Mouse (Mus musculus) spleen, adult 2 months (tissue): ENCODE measurements around the gene Erv3.

Experiments
- CTCF ChIP-seq: fragments of 200-500 bp; IDR thresholded peaks from 2 replicates; pipeline ENCODE4 v1.5.1; 2011; ENCODE audit warnings: mild to moderate bottlenecking, inconsistent platforms; ENCODE audit not compliant: insufficient read depth, insufficient read length, insufficient replicate concordance; ENCODE audit errors: extremely low read depth
- POLR2A ChIP-seq: fragments of 200-500 bp; IDR thresholded peaks from 2 replicates; pipeline ENCODE4 v1.6.1; 2011; ENCODE audit warnings: low read depth, low read length, inconsistent platforms

- TF ChIP-seq POLR2A (no peak), CTCF (no peak)
Observed at GRCm38 (mm10) chr2:131808856-131809255, 50.7 kb downstream of the Erv3 start.
